Mouse (Mus musculus): ENCODE results near the gene Olfr115. TPM values are rescaled to one million over a fixed set of nuclear protein-coding genes. Genes with fewer than 3 reads are reported as not detected.

Gene Olfr115
- not detected for polyA plus RNA-seq (2014; fragmentation: Illumina TruSeq; extraction: RNeasy Lipid Tissue Mini Kit (QIAGEN cat#74804); ENCODE audit: low read depth, low replicate concordance)

DNA sequence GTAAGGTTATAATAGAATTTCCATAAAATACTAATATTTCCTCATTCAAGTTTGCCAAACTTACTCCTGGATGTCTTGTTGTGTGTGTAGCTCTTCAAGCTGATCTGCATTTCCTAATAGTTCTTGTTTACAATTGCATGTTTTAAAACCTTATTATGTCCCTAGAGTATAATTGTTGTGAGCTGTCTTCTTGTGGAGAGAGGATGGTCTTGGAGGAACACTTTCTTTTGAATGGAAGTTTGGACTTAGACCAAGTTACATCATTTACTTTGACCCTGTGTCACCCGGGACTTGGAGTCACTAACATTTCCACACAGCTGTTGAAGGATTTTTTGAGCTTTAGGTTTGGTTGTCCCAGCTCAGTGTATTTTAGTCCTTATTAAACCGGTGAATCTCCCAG lies at the start of gene Olfr115, which contains the start of gene Olfr116:
Olfr115 (minus strand) TSS at position 101 of the 400 bp plus-strand sequence.
Olfr116 (minus strand) TSS at position 191 of the 400 bp plus-strand sequence.

DNA sequence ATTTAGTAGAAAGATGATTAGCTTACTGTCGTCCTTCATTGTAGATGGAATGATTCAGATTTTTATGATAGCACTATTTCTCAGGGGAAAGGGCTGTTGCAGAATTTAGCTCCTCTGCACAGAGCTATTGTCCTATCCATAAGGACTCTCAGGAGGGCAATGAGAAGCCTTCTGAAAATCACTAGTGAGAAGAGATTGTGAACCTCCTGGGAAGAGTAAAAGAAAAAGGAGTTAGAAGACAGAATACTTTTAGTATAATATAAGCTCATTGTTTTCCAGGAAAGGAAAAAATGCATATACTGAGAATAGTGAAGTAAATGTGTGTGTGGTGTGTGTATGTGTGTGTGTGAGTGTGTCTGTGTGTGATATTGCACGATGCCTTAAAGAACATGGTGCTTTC lies 39.8 kb upstream of the Olfr115 start, which contains the start of gene Olfr118:
Olfr118 (plus strand) TSS at position 301 of the 400 bp plus-strand sequence.

DNA sequence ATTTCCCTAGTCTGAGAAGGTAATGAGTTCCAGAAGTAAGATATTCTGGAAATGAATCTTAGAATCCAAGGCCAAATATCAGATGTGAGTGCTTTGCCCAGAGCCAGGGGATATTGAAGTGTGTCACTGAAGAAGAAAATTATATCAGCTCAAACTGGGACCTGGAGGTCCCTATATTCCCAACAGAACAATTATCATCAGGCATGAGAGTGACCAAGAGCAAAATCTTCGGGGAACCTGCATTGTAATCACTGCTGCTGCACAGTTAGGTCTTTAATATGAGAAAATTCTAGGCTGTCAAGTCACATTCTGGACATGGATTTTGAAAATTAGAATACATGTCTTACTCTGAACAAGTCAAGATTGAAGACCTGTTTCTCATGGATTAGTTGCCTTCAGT lies 36.8 kb upstream of the Olfr115 start, which contains the start of gene Olfr117:
Olfr117 (minus strand) TSS at position 101 of the 400 bp plus-strand sequence.

DNA sequence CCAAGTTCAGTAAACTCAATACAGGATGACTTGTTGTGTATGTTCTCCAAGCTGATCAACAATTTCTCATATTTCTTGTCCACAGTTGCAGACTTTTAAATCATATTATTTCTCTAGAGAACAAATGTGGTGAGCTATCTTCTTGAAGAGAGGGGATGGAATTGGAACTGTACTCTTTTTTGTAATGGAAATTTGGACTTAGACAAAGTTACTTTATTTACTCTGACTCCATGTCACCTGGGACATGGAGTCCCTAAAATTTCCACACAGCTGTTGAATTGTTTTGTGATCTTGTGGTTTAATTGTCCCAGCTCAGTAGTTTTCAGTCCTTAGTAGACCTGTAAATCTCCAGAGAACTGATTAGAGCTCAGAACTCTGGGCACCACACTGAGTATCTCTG lies 34.3 kb downstream of the Olfr115 start, which contains the start of gene Olfr114:
Olfr114 (minus strand) TSS at position 101 of the 400 bp plus-strand sequence.

DNA sequence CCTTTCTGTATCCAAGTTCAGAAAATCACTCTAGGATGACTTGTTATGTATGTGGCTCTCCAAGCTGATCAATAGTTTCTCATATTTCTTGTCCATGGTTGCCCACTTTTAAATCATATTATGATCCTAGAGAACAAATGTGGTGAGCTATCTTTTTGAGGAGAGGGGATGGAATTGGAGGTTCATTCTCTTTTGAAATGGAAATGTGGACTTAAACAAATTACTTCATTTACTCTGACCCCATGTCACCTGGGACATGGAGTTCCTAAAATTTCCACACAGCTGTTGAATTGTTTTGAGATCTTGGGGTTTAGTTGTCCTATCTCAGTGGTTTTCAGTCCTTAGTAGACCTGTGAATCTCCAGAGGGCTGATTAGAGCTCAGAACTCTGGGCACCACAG lies 49.3 kb downstream of the Olfr115 start, which contains the start of gene Olfr113:
Olfr113 (minus strand) TSS at position 101 of the 400 bp plus-strand sequence.

DNA sequence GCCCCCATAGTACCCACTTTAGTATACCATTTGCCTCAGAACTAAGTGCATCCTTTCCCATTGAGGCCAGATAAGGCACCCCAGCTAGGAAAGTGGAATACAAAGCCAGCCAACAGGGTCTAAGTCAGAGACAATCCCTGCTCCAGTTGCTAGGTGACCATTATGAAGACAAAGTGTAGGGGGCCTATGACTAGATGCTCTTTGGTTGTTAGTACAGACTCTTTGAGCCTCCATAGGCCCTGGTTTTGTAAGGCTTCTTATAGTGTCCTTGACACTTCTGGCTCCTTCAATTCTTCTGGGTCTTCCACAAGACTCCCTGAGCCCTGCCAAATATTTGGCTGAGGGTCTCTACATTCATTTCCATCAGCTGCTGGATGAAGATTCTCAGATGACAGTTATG lies 57.6 kb downstream of the Olfr115 start, which contains the start of gene Olfr112:
Olfr112 (minus strand) TSS at position 101 of the 400 bp plus-strand sequence.

Other genes with a start within 250 kb of the Olfr115 start
- not detected for gene Olfr105-ps, start 248.1 kb downstream of the Olfr115 start, polyA plus RNA-seq (2014; fragmentation: Illumina TruSeq; extraction: RNeasy Lipid Tissue Mini Kit (QIAGEN cat#74804); ENCODE audit: low read depth, low replicate concordance)
- not detected for gene Olfr106-ps, start 236.7 kb downstream of the Olfr115 start, polyA plus RNA-seq (2014; fragmentation: Illumina TruSeq; extraction: RNeasy Lipid Tissue Mini Kit (QIAGEN cat#74804); ENCODE audit: low read depth, low replicate concordance)
- gene Olfr107, start 227.9 kb downstream of the Olfr115 start, polyA plus RNA-seq (2014; fragmentation: Illumina TruSeq; extraction: RNeasy Lipid Tissue Mini Kit (QIAGEN cat#74804); ENCODE audit: low read depth, low replicate concordance), result not detected
- gene Olfr108, start 181.6 kb downstream of the Olfr115 start, polyA plus RNA-seq (2014; fragmentation: Illumina TruSeq; extraction: RNeasy Lipid Tissue Mini Kit (QIAGEN cat#74804); ENCODE audit: low read depth, low replicate concordance), result not detected
- gene Olfr109, start 168.2 kb downstream of the Olfr115 start, polyA plus RNA-seq (2014; fragmentation: Illumina TruSeq; extraction: RNeasy Lipid Tissue Mini Kit (QIAGEN cat#74804); ENCODE audit: low read depth, low replicate concordance), result not detected
- gene H2-M2, start 143.6 kb downstream of the Olfr115 start, polyA plus RNA-seq (2014; fragmentation: Illumina TruSeq; extraction: RNeasy Lipid Tissue Mini Kit (QIAGEN cat#74804); ENCODE audit: low read depth, low replicate concordance), result not detected
- not detected for gene Olfr110, start 134.6 kb downstream of the Olfr115 start, polyA plus RNA-seq (2014; fragmentation: Illumina TruSeq; extraction: RNeasy Lipid Tissue Mini Kit (QIAGEN cat#74804); ENCODE audit: low read depth, low replicate concordance)
- not detected for gene Olfr111, start 119.1 kb downstream of the Olfr115 start, polyA plus RNA-seq (2014; fragmentation: Illumina TruSeq; extraction: RNeasy Lipid Tissue Mini Kit (QIAGEN cat#74804); ENCODE audit: low read depth, low replicate concordance)
- not detected for gene Olfr112, start 57.7 kb downstream of the Olfr115 start, polyA plus RNA-seq (2014; fragmentation: Illumina TruSeq; extraction: RNeasy Lipid Tissue Mini Kit (QIAGEN cat#74804); ENCODE audit: low read depth, low replicate concordance)
- gene Olfr113, start 49.4 kb downstream of the Olfr115 start, polyA plus RNA-seq (2014; fragmentation: Illumina TruSeq; extraction: RNeasy Lipid Tissue Mini Kit (QIAGEN cat#74804); ENCODE audit: low read depth, low replicate concordance), result not detected
- not detected for gene Olfr114, start 34.4 kb downstream of the Olfr115 start, polyA plus RNA-seq (2014; fragmentation: Illumina TruSeq; extraction: RNeasy Lipid Tissue Mini Kit (QIAGEN cat#74804); ENCODE audit: low read depth, low replicate concordance)
- not detected for gene Olfr116, start 90 bp upstream of the Olfr115 start, polyA plus RNA-seq (2014; fragmentation: Illumina TruSeq; extraction: RNeasy Lipid Tissue Mini Kit (QIAGEN cat#74804); ENCODE audit: low read depth, low replicate concordance)
- gene Olfr117, start 36.7 kb upstream of the Olfr115 start, polyA plus RNA-seq (2014; fragmentation: Illumina TruSeq; extraction: RNeasy Lipid Tissue Mini Kit (QIAGEN cat#74804); ENCODE audit: low read depth, low replicate concordance), result not detected
- not detected for gene Olfr118, start 39.9 kb upstream of the Olfr115 start, polyA plus RNA-seq (2014; fragmentation: Illumina TruSeq; extraction: RNeasy Lipid Tissue Mini Kit (QIAGEN cat#74804); ENCODE audit: low read depth, low replicate concordance)
- gene Olfr119, start 69.5 kb upstream of the Olfr115 start, polyA plus RNA-seq (2014; fragmentation: Illumina TruSeq; extraction: RNeasy Lipid Tissue Mini Kit (QIAGEN cat#74804); ENCODE audit: low read depth, low replicate concordance), result not detected
- gene Olfr120, start 94.7 kb upstream of the Olfr115 start, polyA plus RNA-seq (2014; fragmentation: Illumina TruSeq; extraction: RNeasy Lipid Tissue Mini Kit (QIAGEN cat#74804); ENCODE audit: low read depth, low replicate concordance), result not detected
- not detected for gene Olfr121, start 121.7 kb upstream of the Olfr115 start, polyA plus RNA-seq (2014; fragmentation: Illumina TruSeq; extraction: RNeasy Lipid Tissue Mini Kit (QIAGEN cat#74804); ENCODE audit: low read depth, low replicate concordance)
- gene Olfr122, start 141.5 kb upstream of the Olfr115 start, polyA plus RNA-seq (2014; fragmentation: Illumina TruSeq; extraction: RNeasy Lipid Tissue Mini Kit (QIAGEN cat#74804); ENCODE audit: low read depth, low replicate concordance), result not detected
- not detected for gene Olfr123, start 166.4 kb upstream of the Olfr115 start, polyA plus RNA-seq (2014; fragmentation: Illumina TruSeq; extraction: RNeasy Lipid Tissue Mini Kit (QIAGEN cat#74804); ENCODE audit: low read depth, low replicate concordance)
- gene Olfr124, start 172.8 kb upstream of the Olfr115 start, polyA plus RNA-seq (2014; fragmentation: Illumina TruSeq; extraction: RNeasy Lipid Tissue Mini Kit (QIAGEN cat#74804); ENCODE audit: low read depth, low replicate concordance), result not detected
- not detected for gene Olfr125, start 205.8 kb upstream of the Olfr115 start, polyA plus RNA-seq (2014; fragmentation: Illumina TruSeq; extraction: RNeasy Lipid Tissue Mini Kit (QIAGEN cat#74804); ENCODE audit: low read depth, low replicate concordance)
- not detected for gene Olfr126, start 220.4 kb upstream of the Olfr115 start, polyA plus RNA-seq (2014; fragmentation: Illumina TruSeq; extraction: RNeasy Lipid Tissue Mini Kit (QIAGEN cat#74804); ENCODE audit: low read depth, low replicate concordance)

Measured in heart, adult 10 weeks (tissue).